Mouse (Mus musculus) cerebellum, adult 9-11 months (tissue): ENCODE data around the gene Eif4ebp2.

Experiments
- DNase-seq: peaks from one replicate; pipeline ENCODE4 v3.0.0; 2022

Gene Eif4ebp2

GRCm38 (mm10) chr10:61417046-61417445, 35.4 kb downstream of the Eif4ebp2 start:
- no peak for DNase-seq

GRCm38 (mm10) chr10:61416561-61416960, 35.9 kb downstream of the Eif4ebp2 start:
- no peak for DNase-seq

DNA sequence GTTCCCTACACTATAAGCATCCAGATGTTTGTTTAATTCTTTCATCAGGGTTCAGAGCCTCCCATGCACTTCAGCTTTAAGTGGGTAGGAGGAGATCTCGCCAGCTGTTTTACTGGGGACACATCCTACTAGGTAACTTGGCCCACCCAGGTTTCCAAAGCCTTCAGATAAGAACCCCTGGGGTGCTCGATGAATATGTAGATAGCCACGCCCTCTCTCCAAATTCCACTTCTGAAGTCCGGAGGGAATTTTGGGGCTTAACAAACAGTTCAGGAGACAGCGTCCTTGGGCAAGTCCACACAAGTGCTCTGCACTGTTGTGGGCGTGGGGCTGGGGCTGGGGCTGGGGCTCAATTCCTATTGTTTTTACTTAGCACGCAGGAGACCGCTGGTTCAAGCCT, 36.6 kb downstream of the Eif4ebp2 start:
- no peak for DNase-seq

DNA sequence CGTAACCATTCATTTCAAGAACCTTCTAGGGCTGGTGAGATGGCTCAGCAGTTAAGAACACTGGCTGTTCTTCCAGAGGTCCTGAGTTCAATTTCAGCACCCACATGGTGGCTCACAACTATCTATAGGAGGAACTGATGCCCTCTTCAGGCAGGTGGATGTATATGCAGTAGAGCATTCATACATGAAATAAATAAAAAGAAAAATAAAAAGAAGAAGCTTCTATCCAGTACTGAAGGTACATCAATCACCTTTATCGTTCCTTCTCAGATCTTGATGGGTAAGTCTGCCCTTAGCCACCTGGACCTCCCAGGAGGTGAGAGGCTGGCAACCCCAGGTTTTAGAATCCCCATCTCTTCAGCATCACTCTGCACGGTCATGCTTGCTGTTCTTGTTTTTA, 37.2 kb downstream of the Eif4ebp2 start:
- no peak for DNase-seq

DNA sequence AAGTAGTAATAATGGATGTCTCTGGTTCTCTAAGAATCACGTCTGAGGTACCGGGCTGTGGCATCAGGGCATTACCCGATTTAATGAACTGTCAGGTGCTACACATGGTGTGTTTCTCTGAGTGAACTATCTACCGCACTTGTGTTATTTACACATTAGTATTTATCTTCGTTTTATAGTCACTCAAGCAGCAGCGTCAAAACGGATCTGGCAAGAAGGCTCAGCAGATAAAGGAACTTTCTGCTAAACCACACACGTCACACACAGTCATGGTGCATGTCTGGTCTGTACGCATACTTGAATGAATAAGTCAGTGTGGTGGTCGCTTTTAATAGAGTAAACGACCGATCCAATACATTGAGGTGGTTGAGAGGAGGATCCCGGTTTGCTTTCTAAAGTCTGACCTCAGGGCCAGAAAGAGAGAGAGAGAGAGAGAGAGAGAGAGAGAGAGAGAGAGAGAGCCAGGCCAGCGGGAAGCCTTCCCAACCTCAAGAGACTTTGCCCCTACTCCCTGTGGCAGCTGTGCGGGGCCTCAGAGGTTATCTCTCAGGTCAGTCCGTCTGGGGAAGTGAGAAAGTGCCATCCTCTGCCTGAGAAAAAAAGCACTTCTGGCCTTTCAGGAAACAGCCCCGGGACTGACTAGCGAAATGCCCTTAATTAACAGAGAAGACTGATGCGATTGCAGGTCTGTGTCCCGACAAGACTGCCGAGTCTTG, 39.4 kb downstream of the Eif4ebp2 start:
- no peak for DNase-seq

DNA sequence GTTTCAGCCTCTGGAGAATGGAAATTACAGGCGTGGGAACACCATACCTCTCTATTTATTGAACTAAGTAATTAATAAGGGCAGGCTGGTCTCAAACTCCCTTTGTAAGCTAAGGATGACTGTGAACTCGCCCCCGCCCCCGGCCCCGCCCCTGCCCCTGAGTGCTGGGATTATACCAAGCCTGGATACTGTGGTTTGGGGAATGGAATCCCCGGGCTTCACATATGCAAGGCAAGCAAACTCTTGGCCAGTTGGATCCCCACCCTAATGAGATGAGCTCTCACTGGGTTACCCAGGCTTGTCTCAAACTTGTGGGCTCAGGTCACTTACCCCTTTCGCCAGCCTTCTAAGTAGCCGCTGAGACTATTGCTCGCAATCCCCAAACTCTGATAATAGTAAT, 42.3 kb downstream of the Eif4ebp2 start:
- no peak for DNase-seq

DNA sequence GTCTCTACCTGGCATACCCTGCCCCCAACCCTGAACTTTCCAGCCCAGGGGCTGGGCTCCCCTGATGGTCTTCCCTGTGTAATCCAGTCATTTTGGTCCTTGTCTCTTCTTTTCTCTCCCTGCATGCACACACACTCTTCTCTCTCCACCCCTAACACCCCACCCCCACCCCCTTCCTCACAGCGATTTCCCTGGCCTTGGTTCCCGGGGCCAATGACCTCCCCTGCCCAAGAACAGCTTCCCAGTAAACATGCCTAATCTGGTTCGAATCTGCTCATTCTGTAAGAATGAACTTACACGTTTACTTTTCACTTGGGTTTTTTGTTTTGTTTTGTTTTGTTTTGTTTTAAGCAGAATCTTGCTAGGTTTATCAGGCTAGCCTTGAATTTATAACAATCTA, 42.7 kb downstream of the Eif4ebp2 start:
- no peak for DNase-seq

DNA sequence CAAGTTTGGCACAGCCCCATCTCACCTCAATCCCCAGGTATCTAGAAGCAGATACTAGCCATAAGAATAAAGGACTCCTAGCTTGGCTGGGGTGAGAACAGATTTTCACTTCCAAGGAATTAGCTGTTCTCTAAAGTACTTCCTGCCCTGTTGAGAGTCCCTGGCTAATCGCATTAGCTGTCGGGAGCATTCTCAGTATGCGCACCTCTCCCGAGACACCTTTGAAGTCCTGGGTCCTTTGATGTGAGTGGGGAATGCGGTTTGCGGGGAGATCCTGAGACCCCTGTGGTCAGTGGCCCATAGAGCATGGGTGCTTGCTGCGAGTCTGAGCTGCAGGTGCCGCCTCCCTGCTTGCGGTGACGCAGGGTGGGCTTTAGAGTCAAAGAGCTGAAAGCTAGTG, 46.5 kb downstream of the Eif4ebp2 start:
- DNase-seq, result no peak

GRCm38 (mm10) chr10:61402911-61403310, 49.5 kb downstream of the Eif4ebp2 start:
- DNase-seq, result no peak

DNA sequence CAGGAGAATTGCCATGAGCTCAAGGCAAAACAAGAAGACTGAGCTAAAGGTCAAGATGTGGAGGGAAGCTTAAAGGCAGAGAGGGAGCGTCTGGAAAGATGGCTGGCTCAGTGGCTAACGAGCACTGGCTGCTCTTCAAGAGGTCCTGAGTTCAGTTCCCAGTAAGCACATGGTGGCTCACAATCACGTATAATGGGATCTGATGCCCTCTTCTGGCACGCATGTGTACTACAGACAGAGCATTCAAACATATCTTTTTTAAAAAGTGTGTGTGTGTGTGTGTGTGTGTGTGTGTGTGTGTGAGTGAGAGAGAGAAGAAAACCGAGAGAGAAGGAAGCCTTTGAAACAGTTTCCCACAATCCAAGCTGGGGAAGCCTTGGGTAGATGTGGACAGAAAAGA, 50.0 kb downstream of the Eif4ebp2 start:
- DNase-seq, result no peak

- no peak for DNase-seq
Measured at GRCm38 (mm10) chr10:61400407-61400806, 52.1 kb downstream of the Eif4ebp2 start.

DNA sequence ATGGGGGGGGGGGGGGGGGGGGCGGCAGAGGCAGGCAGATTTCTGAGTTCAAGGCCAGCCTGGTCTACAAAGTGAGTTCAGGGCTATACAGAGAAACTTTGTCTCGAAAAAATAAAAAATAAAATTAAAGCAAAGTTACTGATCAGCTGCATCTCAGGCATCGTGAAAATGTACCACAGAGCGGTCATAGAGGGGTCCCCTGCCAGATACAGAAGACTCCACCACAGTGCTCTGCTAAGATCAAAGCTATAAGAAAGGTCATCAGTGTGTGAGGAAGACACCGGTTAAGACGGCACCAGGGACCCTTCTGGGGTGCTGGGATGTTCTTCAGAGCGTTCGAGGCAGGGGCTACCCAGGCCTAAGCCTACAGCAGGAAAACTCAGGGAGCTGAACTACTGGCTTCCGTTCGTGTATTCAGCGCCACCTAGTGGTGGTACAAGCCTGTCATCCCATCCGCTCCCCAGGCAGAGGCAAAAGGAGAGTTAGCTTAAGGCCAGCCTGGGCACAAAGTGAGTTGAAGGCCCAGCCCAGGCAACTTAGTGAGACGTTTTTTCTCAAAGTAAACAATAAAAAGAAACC, 53.2 kb downstream of the Eif4ebp2 start:
- DNase-seq, result peak; percentile 43

DNA sequence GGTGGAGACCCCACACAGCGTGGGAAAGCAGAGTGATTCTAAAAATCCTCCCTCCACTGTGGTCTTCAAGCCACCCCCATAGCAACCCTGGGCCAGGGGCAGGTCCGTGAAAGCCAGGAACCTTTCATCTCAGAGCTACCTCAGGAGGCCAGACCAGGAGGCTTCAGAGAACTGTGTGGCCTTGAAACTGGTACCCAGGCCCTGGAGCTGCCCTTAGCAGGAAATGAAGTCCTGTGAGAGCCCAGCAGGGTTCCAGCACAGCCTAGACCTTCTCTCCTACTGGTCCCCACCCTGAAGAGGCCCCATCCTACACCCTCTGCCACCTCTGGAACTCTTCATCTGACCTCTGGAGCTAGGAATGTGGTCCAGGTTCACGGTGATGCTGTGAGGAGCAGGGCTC, 54.3 kb downstream of the Eif4ebp2 start:
- no peak for DNase-seq

- no peak for DNase-seq
Measured at GRCm38 (mm10) chr10:61394476-61395136, 57.9 kb downstream of the Eif4ebp2 start.

DNA sequence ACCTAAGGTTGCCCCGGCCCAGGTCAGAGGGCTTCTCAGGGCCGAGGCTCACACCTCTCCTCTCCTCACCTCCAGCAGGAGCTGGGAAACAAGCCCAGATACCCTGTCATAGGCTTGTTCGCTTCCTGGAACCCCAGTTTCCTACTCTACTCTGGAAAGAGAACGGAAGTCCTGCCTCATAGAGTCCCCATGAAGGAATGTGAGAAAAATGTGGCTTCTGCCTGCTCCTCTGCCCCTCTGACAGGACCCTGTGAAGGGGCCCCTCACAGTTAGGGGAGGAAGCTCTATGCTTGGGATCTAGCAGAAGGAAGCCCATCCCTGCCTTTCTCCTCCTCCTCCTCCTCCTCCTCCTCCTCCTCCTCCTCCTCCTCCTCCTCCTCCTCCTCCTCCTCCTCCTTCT, 59.9 kb downstream of the Eif4ebp2 start:
- no peak for DNase-seq

DNA sequence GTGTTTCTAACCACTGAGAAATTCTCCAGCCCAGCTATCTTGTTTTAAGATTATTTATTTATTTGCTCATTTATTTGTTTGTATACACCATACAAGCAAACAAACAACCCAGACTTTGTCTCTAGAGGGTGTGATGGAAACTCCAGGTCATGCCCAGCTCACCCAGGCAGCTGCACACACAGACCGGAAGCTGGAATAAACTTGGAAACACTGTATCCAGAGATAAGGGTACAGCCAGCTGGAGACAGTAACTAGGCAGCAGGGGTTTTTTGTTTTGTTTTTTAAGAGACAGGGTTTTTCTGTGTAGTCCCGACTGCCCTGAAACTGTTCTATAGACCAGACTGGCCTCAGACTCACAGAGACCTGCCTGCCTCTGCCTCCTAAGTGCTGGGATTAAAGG, 62.3 kb downstream of the Eif4ebp2 start:
- no peak for DNase-seq

GRCm38 (mm10) chr10:61389020-61389419, 63.4 kb downstream of the Eif4ebp2 start:
- no peak for DNase-seq

GRCm38 (mm10) chr10:61386284-61386683, 66.2 kb downstream of the Eif4ebp2 start:
- DNase-seq, result no peak

DNA sequence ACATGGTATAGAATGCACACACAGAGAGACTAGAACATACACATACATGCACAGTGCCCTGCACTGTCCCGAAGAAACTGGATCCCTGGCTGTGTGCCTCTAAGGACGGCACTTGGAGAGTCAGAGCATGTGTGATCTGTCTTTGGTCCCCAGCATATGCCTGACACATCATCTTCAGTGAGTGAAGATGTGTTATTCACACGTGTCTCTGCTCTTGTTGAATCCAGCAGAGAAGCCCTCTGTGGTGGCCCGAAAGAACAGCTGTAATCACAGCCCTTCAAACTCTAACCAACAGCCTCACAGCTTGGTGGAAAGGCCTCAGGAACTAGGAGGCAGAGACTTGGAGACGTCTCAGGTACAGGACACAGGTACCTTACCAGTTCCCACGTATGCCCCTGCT, 67.3 kb downstream of the Eif4ebp2 start:
- DNase-seq, result no peak

DNA sequence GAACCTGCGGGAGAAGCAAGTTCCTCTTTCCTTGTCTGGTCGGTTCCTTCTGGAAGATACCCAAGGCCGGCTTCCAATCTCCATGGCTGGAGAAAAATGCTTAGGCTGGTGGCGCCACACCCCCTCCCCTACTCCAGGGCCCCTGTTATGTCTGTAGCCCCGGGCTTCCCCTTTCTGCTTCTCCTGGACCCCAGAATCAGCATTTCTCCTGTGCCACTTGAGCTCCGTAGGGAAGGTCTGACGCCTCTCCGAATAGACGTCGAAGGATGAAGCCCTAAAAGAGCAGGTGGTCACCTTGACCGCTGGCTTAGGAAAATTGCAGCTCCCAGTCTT, 68.8 kb downstream of the Eif4ebp2 start:
- DNase-seq, result no peak

GRCm38 (mm10) chr10:61383021-61383714, 69.3 kb downstream of the Eif4ebp2 start, which contains the start of gene Pald1:
Gene Pald1, minus strand, starts transcription at chr10:61383530.
- peak; percentile 75 for DNase-seq

- DNase-seq, result no peak
Measured at GRCm38 (mm10) chr10:61382281-61382731, 70.2 kb downstream of the Eif4ebp2 start.

DNA sequence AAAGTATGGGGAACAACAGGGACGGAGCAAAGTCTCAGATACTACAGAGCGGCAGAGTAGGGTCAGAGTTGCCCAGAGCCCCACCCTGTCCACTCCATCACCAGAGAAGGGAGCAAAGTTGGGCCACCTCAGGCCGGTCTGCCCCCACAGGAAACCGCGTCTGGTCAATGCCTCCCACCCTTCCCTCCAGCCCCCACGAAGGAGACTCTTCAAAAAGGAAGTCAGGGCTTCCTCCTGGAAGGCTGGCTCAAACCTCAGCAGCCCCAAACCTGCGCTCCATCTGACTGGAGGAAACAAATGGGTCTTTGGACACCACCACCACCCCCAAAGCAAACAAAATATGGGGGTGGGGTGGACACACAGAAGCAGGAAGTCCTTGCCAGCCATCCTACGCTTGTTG, 70.6 kb downstream of the Eif4ebp2 start:
- DNase-seq, result no peak

- DNase-seq, result no peak
Measured at GRCm38 (mm10) chr10:61380186-61380585, 72.3 kb downstream of the Eif4ebp2 start.
